Mouse (Mus musculus): ENCODE measurements around the gene Cnnm2.

DNA sequence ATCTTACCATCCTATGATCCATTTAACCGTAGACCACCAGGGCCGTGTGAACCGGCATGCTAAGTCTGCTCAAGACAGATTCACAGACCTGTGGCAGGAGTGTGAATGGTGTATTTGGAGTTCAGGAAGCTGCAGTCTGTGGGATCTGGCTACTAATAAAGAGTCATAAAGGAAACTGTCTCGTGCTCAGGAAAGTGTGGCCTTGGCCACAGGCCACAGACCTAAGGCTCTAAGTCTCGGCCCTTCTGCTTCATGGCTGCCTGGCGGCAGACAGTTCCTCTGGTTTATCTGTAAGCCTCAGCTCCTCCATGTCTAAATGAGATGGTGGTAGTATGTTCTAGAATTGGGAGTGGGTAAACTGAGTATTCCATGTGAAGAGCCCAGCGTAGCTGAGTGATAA, 30.0 kb downstream of the Cnnm2 start:
- no peak for TF ChIP-seq CTCF (IDR thresholded peaks at IDR 0.05; ENCODE audit: low read depth, low read length)
- TF ChIP-seq GATA1 (IDR thresholded peaks at IDR 0.05; ENCODE audit: borderline replicate concordance, low read length): no peak
